Mouse (Mus musculus) cortical plate, adult 2 months (tissue): ENCODE data around the gene Olig3. TPM values are rescaled to one million over a fixed set of nuclear protein-coding genes. Genes with fewer than 3 reads are reported as not detected.

Experiments
- H3K27ac ChIP-seq: fragments of 200-500 bp; 2 replicates; pipeline ENCODE4 v1.5.1; 2012; ENCODE audit warnings: low read length, control low read depth, inconsistent platforms; ENCODE audit not compliant: insufficient read depth
- H3K4me1 ChIP-seq: fragments of 200-500 bp; 2 replicates; pipeline ENCODE4 v1.6.1; 2011; ENCODE audit warnings: low read length; ENCODE audit not compliant: control insufficient read depth, insufficient read depth
- H3K4me3 ChIP-seq: fragments of 200-500 bp; 2 replicates; pipeline ENCODE4 v1.5.1; 2011; ENCODE audit warnings: mild to moderate bottlenecking, low read length, control low read depth; ENCODE audit not compliant: insufficient read depth
- CTCF ChIP-seq: fragments of 200-500 bp; IDR thresholded peaks from 2 replicates; pipeline ENCODE4 v1.5.1; 2011; ENCODE audit warnings: mild to moderate bottlenecking, control low read depth, low read length; ENCODE audit not compliant: insufficient read depth; ENCODE audit errors: extremely low read depth
- POLR2A ChIP-seq: fragments of 200-500 bp; IDR thresholded peaks from 2 replicates; pipeline ENCODE4 v1.6.1; 2011; ENCODE audit warnings: mild to moderate bottlenecking, low read length, control low read depth; ENCODE audit not compliant: insufficient read depth; ENCODE audit errors: extremely low read depth
- polyA plus RNA-seq: library from polyadenylated mRNA; depleted of rRNA; stranded (reverse); fragments of >200 nt; gene quantifications from 2 replicates; pipeline ENCODE4 v1.2.3, GENCODE M21; 2012

Olig3 gene
- polyA plus RNA-seq, 1 experiment: not detected

DNA sequence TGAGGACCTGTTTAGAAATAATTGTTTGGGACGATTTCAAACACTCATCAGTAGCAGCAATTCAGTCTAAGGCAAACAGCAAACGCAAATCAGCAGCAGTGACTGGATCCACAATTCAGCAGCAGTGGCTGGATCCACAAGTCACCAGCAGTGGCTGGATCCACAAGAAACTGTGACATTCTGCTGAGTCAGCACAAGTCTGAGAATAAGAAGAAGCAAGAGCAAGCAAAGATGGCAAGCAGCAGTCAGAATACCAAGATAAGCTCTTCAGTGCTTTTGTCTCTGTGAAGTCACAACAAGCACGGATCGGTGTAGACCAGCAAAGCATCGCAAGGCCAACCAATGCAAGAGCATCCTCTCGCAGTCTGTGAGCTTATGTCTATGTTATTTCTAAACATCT is 12.3 kb upstream of the Olig3 start:
- H3K27ac ChIP-seq: no peak overlapping the region
- H3K4me3 ChIP-seq: no peak overlapping the region

DNA sequence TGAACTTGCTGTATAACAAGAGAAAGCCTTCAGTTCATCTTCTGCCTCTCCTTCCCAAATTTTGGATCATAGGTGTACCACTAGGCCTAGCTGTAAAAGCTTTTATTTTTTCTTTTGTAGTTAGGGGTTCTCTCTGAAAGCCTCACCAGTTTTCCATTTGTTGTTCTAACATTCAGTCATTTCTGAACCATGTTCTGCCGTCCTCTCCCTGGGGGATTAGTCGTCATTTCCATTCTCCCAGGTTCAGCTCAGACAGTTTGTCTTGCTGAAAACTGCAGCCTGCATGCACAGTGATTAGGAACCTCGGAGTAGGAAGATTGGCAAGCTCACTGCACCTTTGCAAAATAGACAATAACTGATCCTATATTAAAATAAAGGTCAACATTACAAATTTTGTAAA is 7.0 kb upstream of the Olig3 start:
- no peak for TF ChIP-seq CTCF
- TF ChIP-seq POLR2A: no peak
- Histone ChIP-seq H3K4me3 (no peak overlapping the region), H3K4me1 (no peaks in the 10 kb centered on the region), H3K27ac (no peak overlapping the region)

More for the DNA sequence above, 12.3 kb upstream of the Olig3 start:
- H3K4me1 ChIP-seq: no peaks in the 10 kb centered on the region
- no peak for TF ChIP-seq POLR2A
- TF ChIP-seq CTCF: no peak

DNA sequence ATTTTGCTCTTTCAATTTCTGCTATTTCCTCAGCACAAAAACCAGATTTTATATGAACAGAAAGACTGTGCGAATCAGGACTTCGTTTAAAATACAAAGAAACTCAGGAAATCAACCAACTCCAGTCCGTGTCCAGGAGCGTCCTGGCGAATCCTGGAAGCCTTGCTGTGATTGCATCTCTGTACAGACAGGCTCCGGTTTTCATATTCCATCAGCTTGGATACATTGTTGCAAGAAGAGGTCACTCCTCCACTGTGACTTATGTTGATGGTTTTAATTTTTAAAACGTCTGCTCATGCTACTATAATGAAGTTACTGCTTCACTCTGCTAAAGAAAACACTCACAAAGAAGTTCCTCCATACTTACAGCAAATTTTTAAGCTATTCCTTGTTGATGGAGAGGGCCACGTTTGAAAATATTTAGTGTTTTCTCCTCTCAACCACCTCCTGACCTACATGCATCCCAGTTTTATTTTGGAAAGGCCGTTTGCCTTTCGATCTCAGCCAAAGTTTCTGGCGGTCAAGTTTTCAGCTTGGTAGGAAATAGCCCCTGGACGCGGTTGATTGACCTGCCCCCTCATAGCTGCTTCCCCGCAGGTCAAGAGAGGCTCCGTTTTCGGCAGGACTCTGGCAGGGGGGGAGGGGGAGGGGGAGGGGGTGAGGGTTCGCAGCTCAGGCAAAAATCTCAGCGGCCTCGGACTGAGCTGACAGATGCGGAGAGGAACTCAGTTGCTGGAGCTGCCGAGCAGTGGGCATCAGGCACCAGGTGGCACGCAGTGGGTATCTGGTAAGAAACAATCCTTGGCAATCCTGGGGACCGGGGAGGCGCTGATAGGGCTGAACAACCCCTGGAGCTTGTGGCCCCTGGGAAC is 4.1 kb upstream of the Olig3 start:
- Histone ChIP-seq H3K4me1 (no peaks in the 10 kb centered on the region), H3K27ac (no peak overlapping the region), H3K4me3 (no peak overlapping the region)
- no peak for TF ChIP-seq CTCF
- no peak for TF ChIP-seq POLR2A

DNA sequence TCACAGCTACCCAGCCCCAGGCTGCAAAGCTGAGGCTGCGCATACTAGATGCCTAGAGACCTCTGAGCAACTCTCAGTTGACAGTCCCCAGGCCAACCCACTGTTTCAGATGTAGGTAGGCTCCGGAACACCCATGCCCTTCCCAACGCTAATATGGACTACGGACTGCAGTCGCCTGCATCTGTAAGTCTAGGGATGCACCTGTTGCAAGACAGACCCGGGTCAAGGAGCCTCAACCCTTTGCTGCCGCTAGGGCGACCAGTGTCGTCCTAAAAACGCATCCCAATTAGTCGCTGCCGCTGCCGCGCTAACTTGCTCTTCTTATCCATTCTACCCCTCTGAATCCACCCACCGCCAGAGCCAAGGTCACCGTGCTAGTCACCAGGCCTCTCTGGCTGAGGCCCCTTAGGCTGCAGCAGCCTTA is 3.4 kb upstream of the Olig3 start:
- Histone ChIP-seq H3K4me3 (no peak overlapping the region), H3K27ac (no peak overlapping the region), H3K4me1 (no peaks in the 10 kb centered on the region)
- no peak for TF ChIP-seq CTCF

DNA sequence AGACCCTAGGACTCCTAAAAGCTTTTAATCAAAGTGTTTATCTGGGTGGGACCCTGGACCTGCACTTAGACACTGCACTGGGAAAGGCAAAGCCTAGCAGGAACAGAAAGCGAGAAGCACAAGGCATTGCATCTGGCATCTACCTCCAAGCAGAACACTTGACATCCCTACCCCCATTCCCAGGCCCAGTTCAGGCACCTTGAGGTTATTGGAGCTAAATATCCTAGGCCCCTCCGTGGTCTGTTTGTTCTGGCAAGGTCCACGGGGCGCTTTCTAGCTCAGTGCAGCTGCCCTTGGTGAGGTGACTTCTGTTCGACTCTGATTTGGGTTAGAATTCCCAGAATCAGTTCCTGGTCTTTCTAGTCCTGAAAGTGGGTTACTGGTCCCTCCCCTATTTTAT is 2.7 kb upstream of the Olig3 start:
- no peak for TF ChIP-seq CTCF
- TF ChIP-seq POLR2A: no peak
- Histone ChIP-seq H3K4me3 (no peak overlapping the region), H3K27ac (no peak overlapping the region), H3K4me1 (no peaks in the 10 kb centered on the region)

DNA sequence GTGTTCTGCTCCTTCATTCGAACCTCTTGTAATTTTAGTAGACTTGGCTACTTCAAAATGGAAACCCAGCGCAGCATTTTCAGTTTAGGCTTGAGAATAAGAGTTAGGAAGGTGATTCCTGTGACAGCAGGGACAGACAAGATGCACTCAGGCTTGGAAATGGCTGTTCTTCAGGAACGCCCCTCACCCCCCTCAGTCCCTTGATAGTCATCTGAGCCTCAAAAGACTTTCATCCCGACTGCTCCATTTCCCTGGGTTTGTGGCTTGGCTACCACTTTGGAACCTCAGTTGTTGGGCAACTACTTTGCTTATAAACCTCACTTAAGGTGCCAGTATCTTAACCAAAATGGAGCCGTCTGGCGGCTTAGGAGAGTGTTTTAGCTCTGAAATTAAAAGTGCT is 2.2 kb upstream of the Olig3 start:
- H3K27ac ChIP-seq: no peak overlapping the region
- H3K4me3 ChIP-seq: no peak overlapping the region
- H3K4me1 ChIP-seq: no peaks in the 10 kb centered on the region
- TF ChIP-seq CTCF (no peak), POLR2A (no peak)

DNA sequence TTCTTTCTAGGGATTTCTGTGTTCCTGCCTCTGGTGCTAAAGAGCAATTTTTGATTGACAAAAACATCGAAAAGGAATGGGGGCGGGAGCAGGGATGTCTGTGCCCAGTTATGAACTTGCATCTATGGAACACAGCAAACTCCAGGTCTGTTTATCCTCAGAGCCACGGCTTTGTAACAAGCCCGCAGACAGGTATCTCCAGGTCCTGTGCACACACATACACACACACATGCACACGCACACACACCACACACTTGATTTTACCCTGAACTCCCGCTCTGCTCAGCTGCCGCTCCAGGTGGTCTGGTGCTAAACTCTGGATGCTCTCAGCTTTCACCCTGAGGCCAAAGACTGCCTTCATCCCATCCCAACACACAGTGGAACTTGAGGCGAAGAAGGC is 1.3 kb upstream of the Olig3 start:
- Histone ChIP-seq H3K27ac (no peak overlapping the region), H3K4me3 (no peak overlapping the region), H3K4me1 (no peaks in the 10 kb centered on the region)
- no peak for TF ChIP-seq CTCF
- no peak for TF ChIP-seq POLR2A

DNA sequence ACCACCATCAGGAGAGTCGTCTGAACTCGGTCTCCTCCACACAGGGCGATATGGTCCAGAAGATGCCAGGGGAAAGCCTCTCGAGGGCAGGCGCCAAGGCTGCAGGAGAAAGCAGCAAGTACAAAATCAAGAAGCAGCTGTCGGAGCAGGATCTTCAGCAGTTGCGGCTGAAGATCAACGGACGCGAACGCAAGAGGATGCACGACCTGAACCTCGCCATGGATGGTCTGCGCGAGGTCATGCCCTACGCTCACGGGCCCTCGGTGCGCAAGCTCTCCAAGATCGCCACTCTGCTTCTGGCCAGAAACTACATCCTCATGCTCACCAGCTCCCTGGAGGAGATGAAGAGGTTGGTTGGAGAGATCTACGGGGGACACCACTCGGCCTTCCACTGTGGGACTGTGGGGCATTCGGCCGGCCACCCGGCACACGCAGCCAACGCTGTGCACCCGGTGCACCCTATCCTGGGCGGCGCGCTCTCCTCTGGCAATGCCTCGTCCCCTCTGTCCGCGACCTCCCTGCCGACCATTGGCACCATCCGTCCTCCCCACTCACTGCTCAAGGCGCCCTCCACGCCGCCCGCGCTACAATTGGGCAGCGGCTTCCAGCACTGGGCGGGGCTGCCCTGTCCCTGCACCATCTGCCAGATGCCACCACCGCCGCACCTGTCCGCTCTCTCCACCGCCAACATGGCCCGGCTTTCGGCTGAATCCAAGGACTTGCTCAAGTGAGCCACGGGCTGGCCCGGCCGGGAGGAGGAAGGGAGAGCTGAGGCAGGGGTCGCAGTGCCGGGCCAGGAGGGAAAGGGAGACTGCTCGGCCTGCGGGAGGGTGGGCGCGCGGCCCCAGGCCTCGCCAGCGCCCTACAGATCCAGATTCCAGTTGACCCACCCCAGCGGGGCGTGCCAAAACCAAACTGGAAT is 648 bp downstream of the Olig3 start:
- no peak overlapping the region for H3K4me3 ChIP-seq
- no peaks in the 10 kb centered on the region for H3K4me1 ChIP-seq
- H3K27ac ChIP-seq: no peak overlapping the region
- TF ChIP-seq POLR2A: no peak
- no peak for TF ChIP-seq CTCF

DNA sequence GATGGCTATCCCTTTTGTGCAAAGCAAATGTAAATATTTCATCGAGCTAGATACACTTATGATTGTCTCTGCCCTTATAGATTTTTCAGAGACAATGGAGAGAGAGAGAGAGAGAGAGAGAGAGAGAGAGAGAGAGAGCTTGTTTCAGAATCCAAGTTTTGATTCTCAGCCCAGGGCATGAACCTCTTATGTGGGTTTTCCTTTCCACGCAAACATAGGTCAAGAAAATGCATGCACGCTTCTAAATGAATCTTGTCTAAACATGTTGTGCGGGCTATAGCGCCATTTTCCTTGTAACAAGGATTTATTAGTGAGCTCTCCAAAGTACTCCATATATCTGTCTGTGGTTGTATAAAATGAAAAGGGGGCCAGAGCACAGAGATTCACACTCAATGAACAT is 1.5 kb downstream of the Olig3 start:
- no peaks in the 10 kb centered on the region for H3K4me1 ChIP-seq
- TF ChIP-seq POLR2A (no peak), CTCF (no peak)

More for the DNA sequence above, 1.5 kb downstream of the Olig3 start:
- Histone ChIP-seq H3K4me3 (no peak overlapping the region), H3K27ac (no peak overlapping the region)
